Mouse (Mus musculus): ENCODE results near the gene Josd2. TPM values are rescaled to one million over a fixed set of nuclear protein-coding genes. Genes with fewer than 3 reads are reported as not detected.

Josd2 gene
- polyA plus RNA-seq, 1 experiment from 2014 or later: 26.9 TPM

GRCm38 (mm10) chr7:44435796-44436195 lies 32.0 kb upstream of the Josd2 start:
- no peak for ATAC-seq (ENCODE audit: low read depth)
- Histone ChIP-seq H3K27ac (ENCODE audit: low read depth, low read length) (no peak overlapping the region), H3K4me1 (ENCODE audit: control insufficient read depth, insufficient read depth, low read length) (peaks cover 18% of the 10 kb centered on the region), H3K36me3 (ENCODE audit: control insufficient read depth, insufficient read depth, low read length) (no peaks in the 10 kb centered on the region), H3K4me3 (ENCODE audit: low read depth, low read length) (no peak overlapping the region), H3K9me3 (ENCODE audit: control insufficient read depth, low read length) (no peaks in the 10 kb centered on the region), H3K27me3 (ENCODE audit: control insufficient read depth, insufficient read depth, low read length) (no peaks in the 10 kb centered on the region), H3K9ac (replicated peaks; ENCODE audit: low read depth, low read length) (no peak overlapping the region), H3K4me2 (ENCODE audit: low read depth, low read length) (no peak overlapping the region)
- 61% methylated on average over 5 of the region's 5 CpGs for WGBS

DNA sequence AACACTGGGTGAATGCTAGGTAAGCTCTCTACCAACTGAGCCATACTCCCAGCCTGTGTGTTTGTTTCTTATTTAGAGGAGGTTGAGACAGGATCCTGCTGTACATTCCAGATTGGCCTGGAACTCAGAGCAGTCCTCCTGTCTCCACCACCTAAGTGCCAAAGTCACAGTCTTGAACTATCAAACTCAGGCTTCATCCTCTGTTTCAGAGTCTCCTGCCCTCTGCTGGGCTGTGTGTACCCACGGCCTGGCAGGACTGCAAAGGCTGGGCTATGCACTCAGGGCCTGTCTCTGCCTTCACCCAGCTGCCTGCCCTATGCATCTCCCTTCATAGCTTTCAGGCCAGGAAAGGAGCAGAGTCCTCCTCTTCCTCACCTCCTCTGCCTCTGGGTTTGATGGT lies 31.5 kb upstream of the Josd2 start:
- WGBS: 25% methylated on average over 1 of the region's 1 CpGs

GRCm38 (mm10) chr7:44437188-44437587 lies 30.6 kb upstream of the Josd2 start:
- Histone ChIP-seq H3K4me3 (ENCODE audit: low read depth, low read length) (no peak overlapping the region), H3K4me2 (ENCODE audit: low read depth, low read length) (no peak overlapping the region), H3K36me3 (ENCODE audit: control insufficient read depth, insufficient read depth, low read length) (no peaks in the 10 kb centered on the region), H3K9me3 (ENCODE audit: control insufficient read depth, low read length) (no peaks in the 10 kb centered on the region), H3K27ac (ENCODE audit: low read depth, low read length) (no peak overlapping the region), H3K9ac (replicated peaks; ENCODE audit: low read depth, low read length) (no peak overlapping the region), H3K27me3 (ENCODE audit: control insufficient read depth, insufficient read depth, low read length) (no peaks in the 10 kb centered on the region; the same call in 1 of the 2 replicates), H3K4me1 (ENCODE audit: control insufficient read depth, insufficient read depth, low read length) (peaks cover 10% of the 10 kb centered on the region)
- ATAC-seq (ENCODE audit: low read depth): no peak
- 86% methylated on average over 1 of the region's 1 CpGs for WGBS

More for the DNA sequence above, 31.5 kb upstream of the Josd2 start:
- ATAC-seq (ENCODE audit: low read depth): no peak
- Histone ChIP-seq H3K27me3 (ENCODE audit: control insufficient read depth, insufficient read depth, low read length) (no peaks in the 10 kb centered on the region), H3K36me3 (ENCODE audit: control insufficient read depth, insufficient read depth, low read length) (no peaks in the 10 kb centered on the region), H3K4me2 (ENCODE audit: low read depth, low read length) (no peak overlapping the region), H3K4me1 (ENCODE audit: control insufficient read depth, insufficient read depth, low read length) (peaks cover 16% of the 10 kb centered on the region), H3K27ac (ENCODE audit: low read depth, low read length) (no peak overlapping the region), H3K9ac (replicated peaks; ENCODE audit: low read depth, low read length) (no peak overlapping the region), H3K4me3 (ENCODE audit: low read depth, low read length) (no peak overlapping the region), H3K9me3 (ENCODE audit: control insufficient read depth, low read length) (no peaks in the 10 kb centered on the region)

GRCm38 (mm10) chr7:44437933-44438332 lies 29.8 kb upstream of the Josd2 start:
- ATAC-seq (ENCODE audit: low read depth): no peak
- no peak overlapping the region for H3K9ac ChIP-seq (replicated peaks; ENCODE audit: low read depth, low read length)
- 68% methylated on average over 8 of the region's 8 CpGs for WGBS
- no peaks in the 10 kb centered on the region; the same call in 1 of the 2 replicates for H3K27me3 ChIP-seq (ENCODE audit: control insufficient read depth, insufficient read depth, low read length)
- peaks cover 6% of the 10 kb centered on the region for H3K4me1 ChIP-seq (ENCODE audit: control insufficient read depth, insufficient read depth, low read length)
- H3K27ac ChIP-seq (ENCODE audit: low read depth, low read length): no peak overlapping the region
- H3K36me3 ChIP-seq (ENCODE audit: control insufficient read depth, insufficient read depth, low read length): no peaks in the 10 kb centered on the region
- no peak overlapping the region for H3K4me3 ChIP-seq (ENCODE audit: low read depth, low read length)
- no peak overlapping the region for H3K4me2 ChIP-seq (ENCODE audit: low read depth, low read length)
- H3K9me3 ChIP-seq (ENCODE audit: control insufficient read depth, low read length): no peaks in the 10 kb centered on the region

GRCm38 (mm10) chr7:44439696-44440095 lies 28.1 kb upstream of the Josd2 start:
- H3K27ac ChIP-seq (ENCODE audit: low read depth, low read length): no peak overlapping the region
- 72% methylated on average over 2 of the region's 2 CpGs for WGBS

GRCm38 (mm10) chr7:44440479-44440878 lies 27.3 kb upstream of the Josd2 start:
- Histone ChIP-seq H3K4me2 (ENCODE audit: low read depth, low read length) (no peak overlapping the region), H3K9me3 (ENCODE audit: control insufficient read depth, low read length) (no peaks in the 10 kb centered on the region), H3K9ac (replicated peaks; ENCODE audit: low read depth, low read length) (no peak overlapping the region), H3K4me1 (ENCODE audit: control insufficient read depth, insufficient read depth, low read length) (peaks cover 25% of the 10 kb centered on the region), H3K27me3 (ENCODE audit: control insufficient read depth, insufficient read depth, low read length) (no peaks in the 10 kb centered on the region; the same call in 1 of the 2 replicates), H3K4me3 (ENCODE audit: low read depth, low read length) (no peak overlapping the region), H3K27ac (ENCODE audit: low read depth, low read length) (no peak overlapping the region; the same call in 1 of the 2 replicates), H3K36me3 (ENCODE audit: control insufficient read depth, insufficient read depth, low read length) (peaks cover 5% of the 10 kb centered on the region; the same call in 1 of the 2 replicates)
- ATAC-seq (ENCODE audit: low read depth): no peak
- WGBS: 85% methylated on average over 1 of the region's 1 CpGs

More at GRCm38 (mm10) chr7:44439696-44440095, 28.1 kb upstream of the Josd2 start:
- no peak overlapping the region for H3K9ac ChIP-seq (replicated peaks; ENCODE audit: low read depth, low read length)
- no peaks in the 10 kb centered on the region; the same call in 1 of the 2 replicates for H3K27me3 ChIP-seq (ENCODE audit: control insufficient read depth, insufficient read depth, low read length)
- H3K36me3 ChIP-seq (ENCODE audit: control insufficient read depth, insufficient read depth, low read length): no peaks in the 10 kb centered on the region; the same call in 1 of the 2 replicates
- H3K9me3 ChIP-seq (ENCODE audit: control insufficient read depth, low read length): no peaks in the 10 kb centered on the region
- H3K4me2 ChIP-seq (ENCODE audit: low read depth, low read length): no peak overlapping the region
- no peak overlapping the region for H3K4me3 ChIP-seq (ENCODE audit: low read depth, low read length)
- no peak for ATAC-seq (ENCODE audit: low read depth)
- H3K4me1 ChIP-seq (ENCODE audit: control insufficient read depth, insufficient read depth, low read length): peaks cover 17% of the 10 kb centered on the region

DNA sequence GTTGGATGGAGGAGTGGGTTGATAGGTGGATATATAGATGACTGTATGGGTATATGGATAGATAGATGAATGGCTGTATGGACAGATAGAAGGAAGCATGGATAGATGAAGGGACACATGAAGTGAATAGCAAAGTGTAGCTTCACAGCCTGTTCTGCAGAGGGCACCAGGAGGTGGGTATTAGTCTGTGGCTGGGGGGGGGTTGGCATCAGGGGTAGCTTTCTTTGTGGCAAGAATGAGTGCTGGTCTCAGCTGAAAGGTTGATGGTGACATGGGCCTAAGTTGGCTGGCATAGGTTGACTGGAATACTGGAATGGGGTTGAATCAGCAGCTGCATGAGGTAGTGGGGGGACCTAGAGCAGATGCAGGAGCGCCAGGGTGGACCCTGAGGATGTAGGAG lies 26.6 kb upstream of the Josd2 start:
- peak; percentile 1; the same call in 1 of the 2 replicates for ATAC-seq (ENCODE audit: low read depth)
- WGBS: 10% methylated on average over 1 of the region's 1 CpGs
- peaks cover 9% of the 10 kb centered on the region; the same call in 1 of the 2 replicates for H3K36me3 ChIP-seq (ENCODE audit: control insufficient read depth, insufficient read depth, low read length)
- peak overlapping the region; percentile 97 for H3K4me2 ChIP-seq (ENCODE audit: low read depth, low read length)
- peak overlapping the region; percentile 98 for H3K27ac ChIP-seq (ENCODE audit: low read depth, low read length)
- no peaks in the 10 kb centered on the region for H3K9me3 ChIP-seq (ENCODE audit: control insufficient read depth, low read length)
- peak overlapping the region; percentile 80 for H3K4me3 ChIP-seq (ENCODE audit: low read depth, low read length)
- peaks cover 32% of the 10 kb centered on the region for H3K4me1 ChIP-seq (ENCODE audit: control insufficient read depth, insufficient read depth, low read length)
- no peaks in the 10 kb centered on the region; the same call in 1 of the 2 replicates for H3K27me3 ChIP-seq (ENCODE audit: control insufficient read depth, insufficient read depth, low read length)
- H3K9ac ChIP-seq (replicated peaks; ENCODE audit: low read depth, low read length): peak overlapping the region; percentile 99; the same call in 1 of the 2 replicates

- 0% methylated on average over 14 of the region's 14 CpGs for WGBS
- Histone ChIP-seq H3K9me3 (ENCODE audit: control insufficient read depth, low read length) (no peaks in the 10 kb centered on the region), H3K36me3 (ENCODE audit: control insufficient read depth, insufficient read depth, low read length) (peaks cover 14% of the 10 kb centered on the region; the same call in 1 of the 2 replicates), H3K4me3 (ENCODE audit: low read depth, low read length) (peak overlapping the region; percentile 80), H3K27ac (ENCODE audit: low read depth, low read length) (peak overlapping the region; percentile 98), H3K4me2 (ENCODE audit: low read depth, low read length) (peak overlapping the region; percentile 97), H3K27me3 (ENCODE audit: control insufficient read depth, insufficient read depth, low read length) (no peaks in the 10 kb centered on the region; the same call in 1 of the 2 replicates), H3K4me1 (ENCODE audit: control insufficient read depth, insufficient read depth, low read length) (peaks cover 36% of the 10 kb centered on the region), H3K9ac (replicated peaks; ENCODE audit: low read depth, low read length) (peak overlapping the region; percentile 99)
- peak; percentile 79 for ATAC-seq (ENCODE audit: low read depth)
Measured at GRCm38 (mm10) chr7:44441648-44442109, 26.1 kb upstream of the Josd2 start.

DNA sequence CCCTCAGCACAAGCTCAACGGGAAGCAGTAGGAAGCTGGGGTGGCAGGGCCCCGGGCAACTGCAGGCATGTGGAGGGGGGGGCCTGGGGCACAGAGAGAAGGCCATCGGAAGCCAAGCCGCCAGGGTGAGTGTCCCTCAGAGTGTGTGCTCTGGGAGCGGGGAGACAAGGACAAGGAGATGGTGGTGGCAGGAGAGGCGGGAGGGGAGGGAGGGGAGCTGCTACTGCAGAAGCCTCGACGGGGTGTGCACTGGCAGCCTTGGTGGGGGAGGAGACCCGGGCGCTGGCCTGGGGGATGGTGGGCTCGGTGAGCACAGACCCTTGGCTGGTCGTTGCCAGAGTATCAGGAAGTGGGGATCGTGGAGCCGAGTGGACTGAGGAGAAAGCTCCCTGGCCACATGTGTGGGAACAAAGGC lies 25.4 kb upstream of the Josd2 start:
- 0% methylated on average over 12 of the region's 14 CpGs for WGBS
- H3K4me2 ChIP-seq (ENCODE audit: low read depth, low read length): peak overlapping the region; percentile 97
- no peaks in the 10 kb centered on the region; the same call in 1 of the 2 replicates for H3K27me3 ChIP-seq (ENCODE audit: control insufficient read depth, insufficient read depth, low read length)
- peaks cover 42% of the 10 kb centered on the region for H3K4me1 ChIP-seq (ENCODE audit: control insufficient read depth, insufficient read depth, low read length)
- peak overlapping the region; percentile 99 for H3K9ac ChIP-seq (replicated peaks; ENCODE audit: low read depth, low read length)
- peak; percentile 36 for ATAC-seq (ENCODE audit: low read depth)
- H3K36me3 ChIP-seq (ENCODE audit: control insufficient read depth, insufficient read depth, low read length): peaks cover 19% of the 10 kb centered on the region; the same call in 1 of the 2 replicates
- H3K9me3 ChIP-seq (ENCODE audit: control insufficient read depth, low read length): no peaks in the 10 kb centered on the region
- H3K4me3 ChIP-seq (ENCODE audit: low read depth, low read length): peak overlapping the region; percentile 80
- H3K27ac ChIP-seq (ENCODE audit: low read depth, low read length): peak overlapping the region; percentile 98

Data from neural tube, embryonic 14.5 days (tissue).